Mouse (Mus musculus): Measurements from ENCODE around the gene Wfdc16.

The Wfdc16 gene

DNA sequence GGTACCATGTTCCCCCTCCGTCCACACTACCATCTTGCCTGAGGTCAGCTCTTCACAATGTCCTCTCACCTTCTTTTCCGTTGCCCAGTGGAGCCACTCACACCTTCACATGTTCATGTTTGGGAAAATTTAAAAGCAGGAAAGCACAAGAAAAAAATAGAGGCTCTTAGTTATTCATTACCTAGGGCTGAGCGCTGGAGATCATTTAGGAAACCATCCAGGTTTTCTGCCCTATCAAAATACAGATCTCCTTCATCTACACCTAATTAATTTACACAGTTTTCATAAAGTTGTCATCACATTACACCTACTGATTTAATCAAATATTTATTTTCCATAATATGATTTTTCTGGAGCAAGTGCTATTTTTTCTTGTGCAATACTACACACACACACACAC lies at the start of gene Wfdc16:
Wfdc16 (minus strand) TSS at position 101 of the 400 bp plus-strand sequence.
- DNase-seq, result no peak

DNA sequence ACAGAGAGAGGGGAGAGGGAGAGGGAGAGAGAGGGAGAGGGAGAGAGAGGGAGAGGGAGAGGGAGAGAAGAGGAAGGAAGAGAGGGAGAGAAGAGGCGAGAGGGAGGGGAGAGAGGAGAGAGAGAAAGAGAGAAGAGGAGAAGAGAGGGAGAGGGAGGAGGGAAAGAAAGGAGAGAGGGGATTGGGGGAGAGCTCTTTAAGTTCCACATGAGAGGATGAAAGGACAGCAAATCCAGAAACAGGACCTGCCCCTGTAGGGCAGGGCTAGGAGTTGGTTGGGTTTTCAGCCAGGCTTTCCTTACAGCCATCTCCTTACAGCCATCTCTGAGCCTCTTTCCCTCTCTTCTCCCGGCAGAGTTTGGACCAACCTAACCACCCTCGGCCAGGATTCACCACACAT lies 46.2 kb upstream of the Wfdc16 start, which contains the start of gene Wfdc13:
Wfdc13 (plus strand) TSS at position 301 of the 400 bp plus-strand sequence.
- DNase-seq, result no peak

DNA sequence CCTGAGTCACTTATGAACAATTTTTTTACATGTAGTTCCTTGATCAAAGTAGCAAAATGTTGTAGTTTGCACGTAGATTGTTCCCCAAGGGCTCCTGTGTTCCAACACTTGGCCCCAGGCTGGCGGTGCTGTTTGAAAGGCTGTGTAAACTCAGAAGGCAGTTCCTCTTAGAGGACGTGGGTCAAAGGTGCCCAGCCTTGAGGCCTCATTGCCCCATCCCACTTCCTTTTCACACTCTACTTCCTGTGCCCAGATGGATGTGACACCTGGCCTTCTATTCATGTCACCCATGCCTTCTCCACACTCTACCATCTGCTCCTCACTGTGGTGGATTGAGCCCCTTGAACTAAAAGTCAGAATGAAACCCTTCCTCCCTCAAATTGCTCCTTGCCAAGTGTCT lies 41.3 kb upstream of the Wfdc16 start:
- DNase-seq, result no peak

DNA sequence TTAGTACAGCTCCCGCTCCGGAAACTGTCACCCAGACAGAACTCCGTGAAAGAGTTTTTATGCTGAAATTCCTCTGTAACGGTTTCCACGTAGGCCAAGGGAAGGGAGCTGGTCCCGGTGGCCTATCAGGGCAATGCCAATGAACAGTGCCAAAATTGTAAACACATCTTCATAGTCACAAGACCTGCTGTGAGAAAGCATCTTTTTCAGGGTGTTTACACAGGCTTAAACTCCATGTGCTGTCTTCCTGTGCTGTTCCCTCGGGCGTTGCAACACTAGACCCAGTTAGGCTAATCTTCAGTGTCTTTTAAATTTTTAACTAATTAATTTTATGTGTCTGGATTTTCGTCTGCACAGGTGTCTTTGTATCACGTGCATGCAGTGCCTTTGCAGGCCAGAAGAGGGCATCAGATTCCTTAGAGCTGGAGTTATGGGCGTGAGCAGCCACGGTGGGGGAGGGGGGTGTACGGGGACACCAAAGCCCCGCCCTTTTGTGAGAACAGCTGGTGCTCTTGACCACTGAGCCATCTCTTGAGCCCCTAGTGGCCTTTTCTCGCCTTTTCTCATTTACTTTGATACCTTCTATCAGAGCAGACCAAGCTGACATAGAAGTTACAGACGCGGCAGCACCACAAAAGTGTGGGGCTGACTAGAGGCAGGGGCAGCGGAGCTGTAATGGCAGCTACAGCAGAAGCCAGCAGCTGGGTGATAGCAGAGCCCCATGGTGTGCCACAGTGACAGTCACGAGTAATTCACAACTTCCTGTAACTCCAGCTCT lies 40.4 kb upstream of the Wfdc16 start:
- peak; percentile 88 to 90 for DNase-seq

DNA sequence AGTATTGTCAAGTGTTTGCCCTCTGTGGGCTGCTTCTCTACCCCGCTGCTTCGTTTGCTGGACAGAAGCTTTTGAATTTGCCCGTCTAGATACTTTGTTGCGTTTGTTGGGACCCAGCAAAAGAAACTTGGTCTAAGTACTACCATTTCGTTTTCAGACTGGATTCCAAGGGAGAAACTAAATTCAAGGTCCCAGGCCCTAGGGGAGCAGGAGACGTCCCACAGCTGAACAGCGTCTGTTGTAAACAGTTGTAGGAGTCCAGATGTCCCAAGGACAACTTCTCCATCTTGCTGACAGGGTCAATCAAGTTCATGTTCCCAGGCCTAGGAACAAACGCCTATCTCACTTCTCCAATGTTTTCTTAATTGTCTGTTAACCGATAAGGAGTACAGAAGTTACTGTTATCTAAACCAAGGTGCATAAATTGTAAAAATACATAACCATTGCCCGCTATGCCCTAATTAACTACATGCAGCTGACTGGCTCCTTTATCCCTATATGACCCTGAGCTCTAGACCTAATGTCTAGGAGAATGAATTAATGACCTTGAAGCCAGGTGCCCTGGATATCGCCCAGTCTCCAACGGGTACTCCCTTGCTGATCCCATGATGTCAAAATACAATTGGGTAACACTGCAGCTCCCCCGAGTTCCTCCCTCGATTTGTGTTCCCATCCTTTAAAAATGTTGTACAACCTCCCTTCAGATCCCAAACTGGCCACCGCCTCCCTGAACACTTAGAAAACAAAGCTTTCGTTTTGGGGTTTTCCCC lies 38.5 kb upstream of the Wfdc16 start:
- DNase-seq, result no peak

DNA sequence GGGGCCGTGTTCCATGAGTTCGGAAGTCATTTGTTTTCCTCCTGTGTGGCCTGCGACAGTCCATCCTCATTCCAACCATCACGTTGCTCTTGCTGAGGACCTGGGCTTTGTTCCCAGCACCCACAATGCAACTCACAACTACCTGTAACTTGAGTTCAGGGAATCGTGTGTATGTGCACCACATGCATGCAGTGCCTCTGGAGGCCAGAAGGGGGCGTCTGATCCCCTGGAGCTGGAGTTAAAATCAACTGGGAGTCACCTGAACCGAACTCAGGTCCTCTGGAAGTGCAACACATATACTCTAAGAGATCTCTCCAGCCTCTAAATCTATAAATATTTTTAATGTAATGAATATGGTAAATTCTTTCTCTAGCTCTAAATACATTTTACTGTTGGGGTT lies 37.5 kb upstream of the Wfdc16 start:
- no peak for DNase-seq

DNA sequence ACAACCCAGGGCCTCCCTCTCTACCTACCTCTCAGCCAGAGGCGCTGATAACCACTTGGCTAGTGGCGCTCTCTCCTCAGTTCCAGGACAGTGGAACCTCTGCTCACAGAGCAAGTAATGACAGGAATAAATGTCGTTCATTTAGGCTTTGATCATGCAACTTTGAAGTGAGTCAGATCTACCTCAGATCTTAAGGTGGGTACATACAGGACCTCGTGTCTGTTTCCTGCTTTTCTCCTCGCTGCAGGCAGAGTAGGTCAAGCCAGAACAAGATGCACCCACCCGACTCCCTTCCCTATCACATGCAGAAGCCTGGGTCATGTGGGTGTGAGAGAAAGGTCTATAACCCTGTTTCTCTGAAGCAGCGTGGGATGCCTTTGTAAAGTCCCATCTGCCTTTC lies 35.4 kb upstream of the Wfdc16 start, which contains the start of gene Wfdc11:
Wfdc11 (minus strand) TSS at position 101 of the 400 bp plus-strand sequence.
- no peak for DNase-seq

DNA sequence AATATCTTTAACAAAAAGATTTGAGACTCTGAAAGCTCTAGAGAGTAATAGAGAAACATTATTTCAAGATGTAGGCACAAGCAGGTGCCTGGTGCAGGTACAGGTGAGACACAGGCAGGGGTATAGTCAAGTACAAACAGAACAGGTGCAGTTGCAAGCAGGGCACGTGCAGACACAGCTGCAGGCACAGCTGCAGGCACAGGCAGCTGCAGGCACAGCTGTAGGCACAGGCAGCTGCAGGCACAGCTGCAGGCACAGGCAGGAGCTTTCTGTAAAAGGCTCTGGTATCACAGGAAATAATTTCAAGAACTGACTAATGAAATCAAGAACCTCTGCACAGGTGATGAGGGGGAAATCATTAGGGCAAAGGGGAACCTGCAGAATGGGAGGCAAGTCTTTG lies 32.3 kb upstream of the Wfdc16 start:
- DNase-seq, result no peak

DNA sequence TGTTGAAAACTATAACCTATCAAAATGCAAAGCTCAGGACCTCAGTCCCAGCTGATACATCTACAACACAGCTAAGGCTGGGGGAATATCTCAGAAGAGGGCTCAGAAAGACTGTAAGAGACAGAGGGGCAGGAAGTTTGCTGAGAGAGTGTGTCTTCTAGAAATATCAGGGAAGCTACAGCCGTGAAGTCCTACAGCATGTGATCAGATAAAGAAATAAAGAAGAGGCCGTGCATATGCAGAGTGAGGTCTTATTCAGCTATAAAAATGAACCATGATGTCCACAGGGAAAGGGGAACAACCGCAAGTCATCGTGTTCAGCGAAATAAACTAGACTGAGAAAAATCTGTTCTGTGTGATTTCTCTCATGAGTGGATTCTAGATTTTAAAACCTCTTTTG lies 31.7 kb upstream of the Wfdc16 start:
- no peak for DNase-seq

DNA sequence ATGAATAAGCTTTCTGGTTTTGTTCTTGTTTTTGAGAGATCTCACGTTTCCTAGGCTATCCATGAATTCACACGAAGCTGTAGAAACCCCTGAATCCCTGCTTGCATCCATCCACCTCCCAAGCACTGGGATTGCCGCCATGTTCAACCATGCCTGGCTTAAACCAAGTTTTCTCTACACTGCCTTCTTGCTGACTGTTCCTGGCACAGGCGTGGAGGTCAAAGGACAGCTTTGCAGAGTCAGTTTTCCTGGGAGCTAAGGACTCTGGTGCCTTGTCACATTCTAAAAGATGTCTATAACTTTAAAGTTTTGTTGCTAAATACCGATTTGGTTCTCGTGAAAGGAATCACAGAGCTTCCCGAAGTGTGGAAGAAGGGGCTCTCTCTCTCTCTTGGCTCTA lies 26.3 kb upstream of the Wfdc16 start:
- peak in 1 of 2 experiments; percentile 33 for DNase-seq

DNA sequence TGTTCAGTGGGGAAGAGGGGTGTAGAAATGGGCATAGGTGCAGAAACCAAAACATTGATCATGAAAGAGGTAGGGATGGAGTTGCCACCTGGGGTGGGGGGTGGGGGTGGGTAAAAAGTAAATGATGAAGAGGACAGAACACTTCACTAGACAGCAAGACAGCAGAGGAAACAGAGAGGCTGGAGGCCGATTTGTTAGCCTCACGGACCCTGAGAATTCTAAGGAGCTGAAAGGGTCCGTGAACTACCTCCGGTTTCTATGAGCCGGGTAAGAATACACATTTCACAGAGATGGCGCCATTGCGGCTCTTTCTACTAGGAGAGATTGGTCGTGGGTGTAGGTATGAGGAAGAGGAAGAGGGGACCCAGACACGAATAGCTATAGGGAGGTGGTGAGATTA lies 17.9 kb upstream of the Wfdc16 start, which contains the start of gene Wfdc9:
Wfdc9 (minus strand) TSS at position 101 of the 400 bp plus-strand sequence.
- DNase-seq, result no peak

DNA sequence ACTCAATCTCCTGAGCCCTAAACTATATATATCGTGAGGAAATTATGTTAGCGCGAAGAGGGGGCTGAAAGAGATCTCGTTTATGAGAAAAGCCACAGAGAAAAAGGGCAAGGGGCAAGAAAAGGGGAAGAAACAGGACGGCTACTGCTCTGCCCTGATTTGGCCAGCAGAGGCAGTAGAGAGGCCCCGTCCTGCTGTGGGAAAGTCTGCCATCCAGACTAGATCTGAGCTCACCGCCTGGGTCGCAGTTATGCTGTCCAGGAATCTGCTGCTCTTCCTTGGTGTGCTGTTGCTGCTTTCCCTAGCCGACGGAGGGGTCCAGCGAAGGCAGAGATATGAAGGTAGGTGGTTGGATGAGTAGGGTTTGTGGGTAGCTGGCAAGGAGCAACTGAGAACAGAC lies 17.3 kb upstream of the Wfdc16 start, which contains the start of gene Wfdc10:
Wfdc10 (plus strand) TSS at position 189 of the 400 bp plus-strand sequence.
- peak in 1 of 2 experiments; percentile 56 for DNase-seq

DNA sequence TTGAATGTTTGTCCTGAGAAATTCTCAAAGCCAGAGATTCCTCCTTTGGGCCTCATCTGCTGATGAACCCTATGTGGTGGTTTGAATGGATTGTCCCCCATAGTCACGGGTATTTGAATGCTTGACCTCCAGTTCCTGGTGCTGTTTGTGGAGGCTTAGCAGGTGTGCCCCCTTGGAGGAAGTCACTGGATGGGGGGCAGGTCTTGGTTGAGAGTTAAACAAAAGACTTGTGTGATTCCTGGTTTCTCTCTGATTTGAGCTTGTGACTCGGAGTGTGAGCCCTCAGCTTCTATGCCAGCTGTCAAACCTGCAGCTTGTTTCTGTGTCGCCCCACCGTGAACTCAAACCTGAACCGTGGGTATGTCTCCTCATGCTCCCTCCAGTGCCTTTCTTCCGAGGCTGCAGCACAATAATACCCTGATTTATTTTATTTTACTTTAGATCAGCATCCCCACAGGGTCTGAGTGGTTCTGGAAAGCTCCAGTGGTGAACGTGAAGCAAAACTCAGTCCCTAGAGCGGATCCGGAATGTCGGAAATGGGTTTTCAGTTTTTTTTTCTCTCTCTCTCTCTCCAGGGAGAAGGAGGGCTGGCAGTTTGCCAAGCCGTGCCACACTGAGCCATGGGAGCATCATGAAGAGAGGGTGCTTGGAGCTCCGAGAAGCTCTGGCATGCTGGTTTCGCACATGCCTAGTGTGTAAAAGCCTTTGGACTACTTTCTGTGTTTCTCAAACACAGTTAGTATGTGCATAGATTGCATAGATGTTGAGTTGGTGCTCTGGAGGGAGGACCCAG lies 3.5 kb upstream of the Wfdc16 start:
- peak in 1 of 2 experiments; percentile 34 for DNase-seq

DNA sequence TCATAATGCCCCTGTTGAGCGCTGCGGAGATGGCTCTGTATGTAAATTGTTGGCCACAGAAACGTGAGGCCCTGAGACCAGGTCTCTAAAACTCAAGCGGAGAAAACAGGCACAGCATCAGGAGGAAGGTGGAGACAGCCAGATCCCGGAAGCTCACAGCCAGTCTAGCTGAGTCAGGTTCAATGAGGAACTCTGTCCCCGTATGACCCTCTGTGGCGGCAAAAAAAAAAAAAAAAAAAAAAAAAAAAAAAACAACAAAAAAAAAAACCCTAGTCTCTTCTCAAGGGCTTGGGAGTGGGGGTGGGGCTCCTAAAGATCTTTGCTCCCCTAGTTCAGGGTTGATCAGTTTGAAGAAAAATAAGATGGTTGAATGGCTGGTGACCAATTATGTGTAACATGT lies 2.5 kb upstream of the Wfdc16 start:
- DNase-seq, result peak; percentile 26 to 74

DNA sequence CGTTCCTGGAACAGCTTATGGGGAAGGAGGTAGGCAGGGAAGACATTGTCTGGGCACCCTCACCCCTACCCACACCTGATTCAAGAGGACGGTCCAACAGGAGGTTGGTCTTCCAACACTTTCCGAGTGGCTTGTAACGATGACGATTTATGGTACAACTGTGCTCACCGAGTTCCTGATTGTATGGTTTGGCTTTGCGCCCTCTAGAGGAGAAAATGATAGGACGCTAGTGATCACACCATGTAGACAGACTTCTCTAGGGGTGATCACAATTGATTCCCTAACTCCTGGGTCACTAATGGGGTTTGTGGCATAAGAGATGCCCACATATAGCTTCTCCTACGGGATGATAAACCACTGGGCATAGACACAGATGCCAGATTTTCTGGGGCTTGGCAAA lies 3.3 kb downstream of the Wfdc16 start:
- DNase-seq, result no peak

DNA sequence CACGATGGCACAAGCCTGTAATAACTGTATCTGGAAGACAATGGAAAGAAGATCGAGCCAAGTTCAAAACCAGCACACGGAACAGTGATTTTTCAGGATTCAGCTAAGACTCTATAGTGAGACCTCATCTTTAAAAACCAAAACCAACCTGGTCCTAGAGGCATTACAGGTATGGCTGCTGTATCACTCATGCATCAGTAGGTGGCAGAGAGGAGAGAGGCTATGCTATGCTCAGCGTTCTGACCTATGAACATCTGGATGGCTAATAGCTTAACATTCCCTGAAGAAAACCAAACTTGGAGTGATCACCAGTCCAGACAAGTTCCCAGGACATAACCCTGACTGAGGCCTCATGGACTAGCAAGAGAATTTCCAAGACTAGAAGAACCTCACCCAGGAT lies 16.8 kb downstream of the Wfdc16 start:
- no peak for DNase-seq

DNA sequence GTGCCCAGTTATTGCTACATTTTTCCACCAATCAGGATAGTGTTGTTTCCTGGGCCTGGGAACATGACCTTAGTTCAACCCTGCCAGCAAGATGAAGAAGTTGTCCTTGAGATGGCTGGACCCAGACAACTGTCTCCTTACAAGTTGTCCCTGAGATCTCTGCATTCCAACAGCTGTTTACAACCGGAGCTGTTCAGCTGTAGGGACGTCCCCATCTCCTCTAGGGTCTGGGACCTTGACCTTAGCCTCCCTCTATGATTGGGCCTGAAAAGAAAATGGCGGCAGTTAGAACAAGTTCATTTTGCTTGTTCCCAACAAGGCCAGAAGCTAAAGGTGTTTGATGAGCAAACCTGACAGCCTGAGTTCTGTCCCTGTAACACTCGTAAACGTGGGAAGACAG lies 19.5 kb downstream of the Wfdc16 start:
- DNase-seq, result no peak

DNA sequence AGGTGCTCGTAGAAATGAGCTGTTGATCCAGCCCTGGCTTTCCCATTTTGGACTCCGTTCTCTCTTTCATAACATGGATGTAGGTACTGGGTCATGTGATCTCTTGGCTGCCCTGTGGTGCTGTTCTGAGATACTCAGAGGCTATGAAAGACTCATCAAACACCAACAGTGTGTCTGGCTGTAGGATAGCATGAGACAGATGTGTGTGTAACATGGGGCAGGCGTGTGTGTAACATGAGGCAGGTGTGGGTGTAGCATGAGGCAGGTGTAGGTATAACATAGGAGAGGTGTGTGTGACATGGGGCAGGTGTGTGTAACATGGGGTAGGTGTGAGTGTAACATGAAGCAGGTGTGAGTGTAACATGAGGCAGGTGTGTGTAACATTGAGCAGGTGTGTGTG lies 23.2 kb downstream of the Wfdc16 start:
- no peak for DNase-seq

DNA sequence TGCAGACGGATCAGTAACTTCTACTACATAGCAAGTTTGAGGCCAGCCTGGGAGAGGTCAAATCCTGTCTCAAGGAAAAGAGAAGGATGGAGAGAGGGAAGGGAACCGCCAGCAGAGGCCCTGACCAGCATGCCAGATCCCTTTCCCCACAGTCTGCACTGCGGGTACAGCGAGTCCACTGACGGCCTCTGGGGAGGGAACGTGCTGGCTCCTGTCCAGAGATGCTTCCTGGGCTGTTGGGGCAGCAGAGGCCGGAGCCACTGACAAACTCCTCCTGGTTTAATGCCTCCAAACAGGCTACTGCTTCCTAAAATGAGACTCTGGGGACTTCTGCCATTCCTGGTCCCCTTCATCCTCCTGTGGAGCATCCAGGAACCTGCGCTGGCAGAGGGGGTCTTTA lies 25.1 kb downstream of the Wfdc16 start, which contains the start of the genes Wfdc6b and Wfdc8:
Wfdc6b (plus strand) TSS at position 52 of the 400 bp plus-strand sequence.
Wfdc8 (minus strand) TSS at position 156 of the 400 bp plus-strand sequence.
- DNase-seq, result peak; percentile 69 to 75

DNA sequence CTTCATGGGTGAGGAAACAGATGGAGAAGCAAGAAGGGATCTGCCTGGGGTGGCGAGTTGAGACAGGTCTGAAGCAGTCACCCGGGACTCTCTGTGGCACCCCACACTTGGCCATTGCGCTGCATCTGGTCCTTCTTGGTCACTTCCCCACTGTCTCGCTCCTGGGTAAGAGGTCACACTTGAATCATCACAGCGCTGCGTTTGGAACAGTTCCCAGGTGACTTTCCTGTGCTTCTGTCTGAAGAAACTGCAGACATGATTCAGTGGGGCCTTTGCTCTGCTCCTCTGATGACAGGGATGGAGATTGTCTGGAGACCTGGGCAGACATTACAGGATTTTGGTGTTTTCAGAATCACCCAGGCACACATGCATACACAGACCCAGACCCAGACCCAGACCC lies 29.8 kb downstream of the Wfdc16 start:
- DNase-seq, result no peak

DNA sequence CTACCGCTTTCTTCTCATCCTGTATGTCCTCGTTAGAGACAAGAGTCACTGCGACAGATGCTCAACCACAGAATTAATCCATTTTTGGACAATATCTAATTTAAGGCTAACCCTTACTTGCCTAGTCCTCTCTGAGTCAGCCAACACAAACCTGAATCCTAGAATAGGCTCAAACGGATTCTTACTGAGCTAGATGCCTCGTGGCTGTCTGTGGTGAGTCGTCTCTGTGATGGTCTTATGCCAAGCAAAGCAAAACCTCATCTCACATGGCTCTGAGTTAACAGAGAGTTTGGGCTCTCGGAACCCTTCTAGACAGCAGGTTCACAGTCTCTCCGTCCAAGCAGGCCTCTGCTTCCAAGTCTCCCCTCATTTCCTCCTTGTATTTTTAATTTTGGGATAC lies 34.2 kb downstream of the Wfdc16 start:
- no peak for DNase-seq

DNA sequence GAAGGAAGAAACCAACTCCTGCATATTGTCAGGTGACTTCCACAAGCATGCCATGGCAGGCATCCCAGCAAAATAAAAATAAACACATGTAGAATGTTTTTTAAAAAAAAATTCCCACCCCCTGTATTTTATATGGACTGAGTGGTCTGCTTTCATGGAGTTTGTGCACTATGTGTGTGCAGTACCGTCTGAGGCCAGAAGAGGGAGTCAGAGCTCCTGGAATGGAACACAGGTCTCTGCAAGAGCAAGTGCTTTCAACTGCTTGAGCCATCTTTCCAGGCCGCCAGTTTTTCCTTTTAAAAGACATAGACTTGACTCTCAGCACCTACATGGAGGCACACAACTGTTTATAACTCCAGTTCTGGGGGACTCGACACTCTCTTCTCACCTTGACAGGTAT lies 35.1 kb downstream of the Wfdc16 start:
- DNase-seq, result no peak

DNA sequence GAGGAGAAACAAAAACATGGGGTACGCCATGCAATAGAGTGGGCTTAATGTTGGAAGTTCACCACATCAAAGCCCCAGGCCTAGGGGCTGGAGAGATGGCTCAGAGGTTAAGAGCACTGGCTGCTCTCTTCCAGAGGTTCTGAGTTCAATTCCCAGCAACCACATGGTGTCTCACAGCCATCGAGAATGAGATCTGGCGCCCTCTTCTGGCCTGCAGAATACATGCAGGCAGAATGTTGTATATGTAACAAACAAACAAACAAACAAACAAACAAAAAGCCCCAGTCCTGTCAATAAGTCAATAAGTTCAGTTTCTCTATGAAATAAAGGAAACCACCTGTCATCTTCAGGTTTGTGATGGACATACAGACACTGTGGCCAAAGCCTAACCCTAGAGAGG lies 38.4 kb downstream of the Wfdc16 start:
- no peak for DNase-seq
